Mouse (Mus musculus) right cerebral cortex, adult 2 months (tissue): ENCODE measurements at regions not wholly inside any gene's neighbourhood (a gene's known extent, or its start where the extent isn't known, plus 50 kb on each side); places are given as distances from the start of the nearest gene placed in this dataset.

Experiments
- DNase-seq, 2 experiments: peaks; one replicate each; pipeline ENCODE4 v3.0.0; 2021 to 2022; ENCODE audit warnings: low spot score in 2 of 2

GRCm38 (mm10) chr10:100685748-100686147, 95.5 kb downstream of the 1700017N19Rik start:
- no peak for DNase-seq

GRCm38 (mm10) chr10:100695944-100696343, 105.7 kb downstream of the 1700017N19Rik start:
- no peak for DNase-seq

GRCm38 (mm10) chr10:100699206-100699605, 108.9 kb downstream of the 1700017N19Rik start:
- DNase-seq, result no peak

- no peak for DNase-seq
These were observed 110.3 kb downstream of the 1700017N19Rik start for GRCm38 (mm10) chr10:100700281-100701205.

- no peak for DNase-seq
These were observed 111.7 kb downstream of the 1700017N19Rik start for GRCm38 (mm10) chr10:100701938-100702337.

GRCm38 (mm10) chr10:100716084-100716667, 125.9 kb downstream of the 1700017N19Rik start:
- DNase-seq, result no peak

GRCm38 (mm10) chr10:100718574-100718973, 128.3 kb downstream of the 1700017N19Rik start:
- DNase-seq, result no peak

GRCm38 (mm10) chr10:100741269-100741668, 151.0 kb downstream of the 1700017N19Rik start:
- DNase-seq, result peak; percentile 5 to 10

GRCm38 (mm10) chr10:100742065-100742464, 151.8 kb downstream of the 1700017N19Rik start:
- peak; percentile 76 to 77 for DNase-seq

GRCm38 (mm10) chr10:100746151-100746550, 155.9 kb downstream of the 1700017N19Rik start:
- no peak for DNase-seq

GRCm38 (mm10) chr10:100754957-100755356, 164.7 kb downstream of the 1700017N19Rik start:
- no peak for DNase-seq

- DNase-seq, result no peak
These were observed 184.0 kb downstream of the 1700017N19Rik start for GRCm38 (mm10) chr10:100774252-100774651.

GRCm38 (mm10) chr10:100792166-100792565, 201.9 kb downstream of the 1700017N19Rik start:
- no peak for DNase-seq

GRCm38 (mm10) chr10:100792569-100792968, 202.3 kb downstream of the 1700017N19Rik start:
- no peak for DNase-seq

- no peak for DNase-seq
These were observed 205.1 kb downstream of the 1700017N19Rik start for GRCm38 (mm10) chr10:100795215-100795972.

- peak in 1 of 2 experiments; percentile 14 for DNase-seq
These were observed 221.4 kb downstream of the 1700017N19Rik start for GRCm38 (mm10) chr10:100811639-100812038.

GRCm38 (mm10) chr10:100834794-100835193, 244.5 kb downstream of the 1700017N19Rik start:
- DNase-seq, result no peak

GRCm38 (mm10) chr10:100853213-100853612, 262.9 kb downstream of the 1700017N19Rik start:
- DNase-seq, result no peak

GRCm38 (mm10) chr10:100856509-100856908, 266.2 kb downstream of the 1700017N19Rik start:
- DNase-seq, result no peak

- peak; percentile 13 to 58 for DNase-seq
These were observed 275.4 kb downstream of the 1700017N19Rik start for GRCm38 (mm10) chr10:100865501-100866181.

GRCm38 (mm10) chr10:100868360-100868916, 278.2 kb downstream of the 1700017N19Rik start:
- DNase-seq, result no peak
